Mouse (Mus musculus): ENCODE measurements around the gene Prkn.

DNA sequence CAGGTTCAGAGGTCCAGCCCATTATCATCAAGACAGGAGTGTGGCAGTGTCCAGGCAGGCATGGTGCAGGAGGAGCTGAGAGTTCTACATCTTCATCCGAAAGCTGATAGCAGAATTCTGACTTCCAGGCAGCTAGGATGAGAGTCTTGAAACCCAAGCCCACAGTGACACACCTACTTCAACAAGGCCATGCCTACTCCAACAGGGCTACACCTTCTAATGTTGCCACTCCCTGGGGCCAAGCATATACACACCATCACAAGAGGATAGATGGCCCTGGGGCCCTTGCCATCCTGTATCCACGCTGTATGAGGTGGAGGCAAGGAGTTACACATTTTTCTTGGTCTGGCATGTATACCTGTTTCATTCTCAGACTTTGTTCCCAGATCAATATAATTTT, 1197.4 kb downstream of the Prkn start:
- TF ChIP-seq CTCF (IDR thresholded peaks at IDR 0.05; ENCODE audit: insufficient read depth, low read length) (no peak), POLR2A (IDR thresholded peaks at IDR 0.05; ENCODE audit: borderline replicate concordance, extremely low read depth, low read depth, low read length) (no peak)

Measured in lung, adult 2 months (tissue).